Mouse (Mus musculus) heart, embryonic 16.5 days (tissue): ENCODE data around the gene Soat1. TPM values are rescaled to one million over a fixed set of nuclear protein-coding genes. Genes with fewer than 3 reads are reported as not detected.
"Not testable (repeated sequence)": the region's sequence is repeated elsewhere in the genome, so short reads cannot be mapped to it uniquely, and the experiment has no call there.

Experiments
- ATAC-seq: fragments of 200-750 bp; cut with Nextera tagmentation; replicated peaks from 2 replicates; pipeline ENCODE4 v1.8.0; 2017; ENCODE audit warnings: moderate number of reproducible peaks; ENCODE audit not compliant: insufficient read depth, low FRiP score; ENCODE audit errors: extremely low read depth
- H3K27ac ChIP-seq: fragments of 300-500 bp; sonication (generic); 2 replicates; pipeline ENCODE4 v1.5.1; 2014; ENCODE audit warnings: mild to moderate bottlenecking, low read length, control low read depth, moderate library complexity
- H3K27me3 ChIP-seq: fragments of 300-500 bp; sonication (generic); 2 replicates; pipeline ENCODE4 v1.6.1; 2014; ENCODE audit warnings: low read length, mixed read lengths; ENCODE audit not compliant: control insufficient read depth, insufficient read depth
- H3K36me3 ChIP-seq: fragments of 300-500 bp; sonication (generic); 2 replicates; pipeline ENCODE4 v1.6.1; 2014; ENCODE audit not compliant: control insufficient read depth, insufficient read depth
- H3K4me1 ChIP-seq: fragments of 300-500 bp; sonication (generic); 2 replicates; pipeline ENCODE4 v1.6.1; 2014; ENCODE audit warnings: low read length, mixed read lengths; ENCODE audit not compliant: control insufficient read depth, insufficient read depth
- H3K4me2 ChIP-seq: fragments of 300-500 bp; sonication (generic); 2 replicates; pipeline ENCODE4 v1.6.1; 2014; ENCODE audit warnings: low read depth, mild to moderate bottlenecking, control low read depth, low read length
- H3K4me3 ChIP-seq: fragments of 300-500 bp; sonication (generic); 2 replicates; pipeline ENCODE4 v1.5.1; 2014; ENCODE audit warnings: mild to moderate bottlenecking, control low read depth, low read length
- H3K9ac ChIP-seq: fragments of 300-500 bp; sonication (generic); 2 replicates; pipeline ENCODE4 v1.6.1; 2014; ENCODE audit warnings: low read length, control low read depth
- H3K9me3 ChIP-seq: fragments of 300-500 bp; sonication (generic); replicated peaks from 2 replicates; pipeline ENCODE4 v1.6.1; 2016; ENCODE audit warnings: low read length; ENCODE audit not compliant: control insufficient read depth
- WGBS: fragments of 180-500 bp; shearing (Covaris S2); extraction: QIAGEN DNeasy Blood & Tissue Kit; methylation state at CpG from one replicate; pipeline ENCODE4 v1.1.7; 2014; 5-methylcytosine and 5-hydroxymethylcytosine counted together
- polyA plus RNA-seq: library from polyadenylated mRNA; unstranded; fragments of >200 nt; fragmentation: Nextera tagmentation; extraction: Ambion mirVana; gene quantifications from 2 replicates; pipeline ENCODE4 v1.2.1, GENCODE M21; 2015

Gene Soat1
- polyA plus RNA-seq, 1 experiment from 2014 or later = 25.0 TPM

GRCm38 (mm10) chr1:156423493-156423892 is 50.6 kb downstream of the Soat1 start:
- no peaks in the 10 kb centered on the region for H3K27me3 ChIP-seq
- H3K9ac ChIP-seq = no peak overlapping the region
- no peak overlapping the region for H3K4me3 ChIP-seq
- H3K9me3 ChIP-seq = no peaks in the 10 kb centered on the region
- H3K36me3 ChIP-seq = no peaks in the 10 kb centered on the region
- ATAC-seq = no peak
- no peak overlapping the region for H3K4me2 ChIP-seq
- WGBS = 80% methylated on average over 6 of the region's 6 CpGs
- no peak overlapping the region for H3K27ac ChIP-seq
- H3K4me1 ChIP-seq = 0 out of 2 replicates have a peak, but pooled peaks cover 2% of the 10 kb centered on the region

- Histone ChIP-seq H3K36me3 (no peaks in the 10 kb centered on the region), H3K4me3 (no peak overlapping the region), H3K27me3 (no peaks in the 10 kb centered on the region), H3K9me3 (no peaks in the 10 kb centered on the region), H3K4me1 (0 out of 2 replicates have a peak, but pooled peaks cover 2% of the 10 kb centered on the region), H3K9ac (no peak overlapping the region), H3K27ac (no peak overlapping the region), H3K4me2 (no peak overlapping the region)
- WGBS = 70% methylated on average over 6 of the region's 6 CpGs
- ATAC-seq = no peak
Measured at GRCm38 (mm10) chr1:156422856-156423255, 51.3 kb downstream of the Soat1 start.

GRCm38 (mm10) chr1:156420671-156421297 is 53.3 kb downstream of the Soat1 start, which contains the start of gene Axdnd1:
Gene Axdnd1 (minus strand): TSS chr1:156421159.
- Histone ChIP-seq H3K9ac (peak within 1 kb of the TSS; percentile 72), H3K27ac (peak within 1 kb of the TSS; percentile 69), H3K36me3 (no peaks in the 10 kb centered on the region), H3K4me1 (0 out of 2 replicates have a peak, but pooled peaks cover 2% of the 10 kb centered on the region), H3K4me3 (peak within 1 kb of the TSS; percentile 77), H3K4me2 (peak within 1 kb of the TSS; percentile 87), H3K27me3 (no peaks in the 10 kb centered on the region), H3K9me3 (no peaks in the 10 kb centered on the region)
- under 1% methylated on average over 44 of the region's 44 CpGs for WGBS
- peak; percentile 92 for ATAC-seq

GRCm38 (mm10) chr1:156418170-156418569 is 56.0 kb downstream of the Soat1 start:
- Histone ChIP-seq H3K4me1 (0 out of 2 replicates have a peak, but pooled peaks cover 2% of the 10 kb centered on the region), H3K36me3 (no peaks in the 10 kb centered on the region), H3K9me3 (no peaks in the 10 kb centered on the region), H3K27ac (no peak overlapping the region), H3K27me3 (no peaks in the 10 kb centered on the region), H3K9ac (no peak overlapping the region), H3K4me3 (no peak overlapping the region), H3K4me2 (no peak overlapping the region)
- ATAC-seq = no peak
- 55% methylated on average over 4 of the region's 4 CpGs for WGBS

GRCm38 (mm10) chr1:156408521-156408920 is 65.6 kb downstream of the Soat1 start:
- Histone ChIP-seq H3K27me3 (no peaks in the 10 kb centered on the region), H3K4me2 (no peak overlapping the region), H3K4me1 (no peaks in the 10 kb centered on the region), H3K9me3 (no peaks in the 10 kb centered on the region), H3K27ac (peak overlapping the region; percentile 53), H3K4me3 (no peak overlapping the region), H3K9ac (no peak overlapping the region), H3K36me3 (no peaks in the 10 kb centered on the region)
- WGBS = 55% methylated on average over 4 of the region's 4 CpGs
- peak; percentile 49; the same call in 1 of the 2 replicates for ATAC-seq

GRCm38 (mm10) chr1:156408004-156408403 is 66.1 kb downstream of the Soat1 start:
- Histone ChIP-seq H3K4me1 (no peaks in the 10 kb centered on the region), H3K36me3 (no peaks in the 10 kb centered on the region), H3K27me3 (no peaks in the 10 kb centered on the region), H3K4me2 (no peak overlapping the region), H3K9ac (no peak overlapping the region), H3K9me3 (no peaks in the 10 kb centered on the region), H3K27ac (peak overlapping the region; percentile 53), H3K4me3 (no peak overlapping the region)
- WGBS = 43% methylated on average over 3 of the region's 3 CpGs
- ATAC-seq = peak; percentile 41

- Histone ChIP-seq H3K4me2 (no peak overlapping the region), H3K36me3 (no peaks in the 10 kb centered on the region), H3K9me3 (peaks cover 2% of the 10 kb centered on the region; the same call in 1 of the 2 replicates), H3K27ac (no peak overlapping the region), H3K9ac (no peak overlapping the region), H3K4me1 (no peaks in the 10 kb centered on the region), H3K27me3 (no peaks in the 10 kb centered on the region), H3K4me3 (no peak overlapping the region)
- ATAC-seq = no peak
- WGBS = 52% methylated on average over 10 of the region's 10 CpGs
Measured at GRCm38 (mm10) chr1:156403251-156403650, 70.9 kb downstream of the Soat1 start.

GRCm38 (mm10) chr1:156402491-156402890 is 71.6 kb downstream of the Soat1 start:
- no peak overlapping the region for H3K27ac ChIP-seq
- H3K9ac ChIP-seq = no peak overlapping the region
- H3K4me1 ChIP-seq = no peaks in the 10 kb centered on the region
- no peaks in the 10 kb centered on the region for H3K36me3 ChIP-seq
- ATAC-seq = no peak
- H3K4me2 ChIP-seq = no peak overlapping the region
- no peak overlapping the region for H3K4me3 ChIP-seq
- H3K9me3 ChIP-seq = peaks cover 2% of the 10 kb centered on the region; the same call in 1 of the 2 replicates
- H3K27me3 ChIP-seq = no peaks in the 10 kb centered on the region
- WGBS = 56% methylated on average over 2 of the region's 2 CpGs

GRCm38 (mm10) chr1:156400159-156400558 is 74.0 kb downstream of the Soat1 start:
- H3K9me3 ChIP-seq, H3K4me1 ChIP-seq, ATAC-seq, H3K4me2 ChIP-seq, H3K27ac ChIP-seq, H3K27me3 ChIP-seq, H3K9ac ChIP-seq, H3K36me3 ChIP-seq, H3K4me3 ChIP-seq: not testable (repeated sequence)
- WGBS = 78% methylated on average over 3 of the region's 3 CpGs
